Mouse (Mus musculus) kidney, postnatal 36 days (tissue): ENCODE data around the gene Ier5.

Experiments used
- DNase-seq, 2 experiments: peaks; one replicate each; pipeline ENCODE4 v3.0.0; 2021 to 2022; ENCODE audit warnings: mixed read lengths in 2 of 2

The Ier5 gene

DNA sequence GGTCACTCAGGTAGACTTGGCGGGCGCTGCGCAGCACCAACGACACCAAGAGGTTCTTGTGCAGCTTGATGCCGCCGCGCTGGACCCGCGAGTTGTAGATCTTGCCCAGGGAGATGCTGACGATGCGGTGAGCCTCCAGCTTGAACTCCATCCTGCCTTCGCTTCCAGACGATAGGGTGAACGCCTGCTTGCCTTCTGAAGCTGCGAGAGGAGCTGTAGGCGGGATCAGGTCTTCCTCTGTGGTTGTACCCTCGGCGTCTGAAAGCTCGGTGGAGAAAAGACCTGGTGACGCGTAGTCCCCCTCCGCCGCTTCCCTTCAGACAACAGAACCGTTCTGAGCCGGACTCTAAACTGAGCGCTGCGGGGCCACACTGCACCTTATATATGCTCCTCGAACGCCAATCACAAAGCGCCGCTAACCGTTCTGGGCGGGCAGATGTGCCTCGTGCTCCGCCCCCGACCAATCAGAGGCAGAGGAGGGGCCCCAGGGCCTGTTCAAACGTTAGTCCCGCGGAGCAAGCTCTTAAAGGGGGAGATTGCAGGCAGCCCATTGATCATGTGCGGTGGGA lies at the start of gene Ier5:
Gene Ier5 (minus strand): TSS at position 357 of the 569 bp plus-strand sequence.
- DNase-seq = peak; percentile 96

GRCm38 (mm10) chr1:155147228-155147627 lies 47.8 kb upstream of the Ier5 start:
- DNase-seq = no peak

DNA sequence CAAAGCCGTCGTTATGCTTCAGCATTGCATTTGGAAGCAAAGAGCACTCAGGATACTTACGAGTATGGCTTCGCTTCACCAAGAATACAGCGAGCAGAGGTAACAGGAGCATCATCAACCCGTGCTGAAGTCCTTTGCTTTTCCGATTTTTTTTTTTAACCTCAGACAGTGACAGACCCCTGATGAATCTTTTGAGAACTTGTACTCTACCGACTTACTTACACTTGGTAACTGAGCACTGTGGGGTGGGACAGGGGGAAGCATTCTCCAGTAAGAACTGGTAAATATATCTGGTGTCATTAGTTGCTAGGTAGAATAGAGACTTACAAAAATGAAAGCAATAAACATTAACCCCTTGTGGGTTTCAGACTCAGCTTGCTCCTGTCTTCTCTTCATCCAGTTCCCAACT lies 47.1 kb upstream of the Ier5 start, which contains the start of gene Mr1:
Gene Mr1 (minus strand): TSS at position 243 of the 409 bp plus-strand sequence.
- DNase-seq = peak; percentile 56 to 76

GRCm38 (mm10) chr1:155145620-155146019 lies 46.2 kb upstream of the Ier5 start:
- DNase-seq = peak; percentile 17 to 21

GRCm38 (mm10) chr1:155140076-155140475 lies 40.6 kb upstream of the Ier5 start:
- DNase-seq = peak; percentile 85 to 90

DNA sequence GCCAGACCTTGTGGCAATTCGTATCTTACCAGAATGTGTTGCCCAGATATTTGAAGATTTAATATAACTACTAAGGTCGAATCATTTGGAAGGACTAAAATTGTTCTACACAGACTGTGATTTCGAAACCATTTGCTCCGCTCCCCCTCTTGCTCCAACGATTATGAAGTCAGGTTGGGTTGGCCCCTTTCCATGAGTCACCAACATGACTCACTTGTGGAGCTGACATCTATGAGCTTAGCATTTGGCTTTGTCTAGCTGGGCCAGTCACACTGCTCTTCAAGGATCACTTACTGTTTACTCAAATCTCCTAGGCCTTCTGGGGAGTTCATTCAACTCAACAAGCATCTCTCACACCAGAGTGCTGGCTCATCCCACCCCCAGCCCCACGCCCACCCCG lies 39.4 kb upstream of the Ier5 start:
- no peak for DNase-seq

GRCm38 (mm10) chr1:155134866-155135265 lies 35.4 kb upstream of the Ier5 start:
- DNase-seq = no peak

DNA sequence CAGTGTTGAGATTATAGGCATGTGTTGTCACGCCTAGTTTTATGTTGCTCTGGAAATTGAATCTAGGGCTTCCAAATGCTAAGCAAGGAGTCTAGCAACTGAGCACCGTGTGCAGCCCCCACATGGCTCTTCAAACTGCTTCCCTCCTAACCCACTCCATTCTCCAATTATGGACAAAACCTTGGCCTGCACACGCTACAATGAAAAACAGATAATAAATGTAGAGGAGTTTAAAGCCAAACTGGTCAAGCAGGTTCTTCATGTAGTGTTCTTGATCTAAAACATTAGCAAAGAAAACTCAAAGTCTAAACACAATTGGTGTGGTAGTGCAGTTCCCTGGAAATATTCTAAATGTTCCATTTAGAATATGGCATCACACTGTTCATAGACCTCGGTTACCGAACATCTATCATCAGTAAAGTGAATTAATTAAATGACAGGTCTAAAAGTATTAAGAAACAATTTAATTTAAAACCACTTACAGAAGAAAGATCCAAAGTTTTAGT lies 28.0 kb upstream of the Ier5 start:
- no peak for DNase-seq

DNA sequence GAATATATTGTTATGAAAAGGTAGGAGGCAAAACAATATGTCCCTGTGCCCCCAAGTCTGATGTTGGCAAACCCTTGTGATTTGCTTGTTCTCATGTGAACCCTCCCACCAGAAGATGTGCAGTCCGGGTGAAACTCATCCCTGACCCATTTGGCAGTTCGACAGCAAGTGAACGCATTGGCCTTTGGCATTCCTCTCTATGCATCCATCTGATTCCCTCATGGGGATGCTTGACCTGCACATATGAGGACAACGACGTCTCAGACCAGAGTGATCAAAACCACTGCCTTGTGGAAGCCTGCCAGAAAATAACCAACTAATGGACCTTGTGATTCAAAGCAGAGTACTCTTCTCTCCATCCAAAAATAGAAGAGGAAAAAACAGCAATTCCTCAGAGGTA lies 27.3 kb upstream of the Ier5 start:
- DNase-seq = no peak

- DNase-seq = no peak
These were observed 25.0 kb upstream of the Ier5 start for GRCm38 (mm10) chr1:155124397-155124796.

DNA sequence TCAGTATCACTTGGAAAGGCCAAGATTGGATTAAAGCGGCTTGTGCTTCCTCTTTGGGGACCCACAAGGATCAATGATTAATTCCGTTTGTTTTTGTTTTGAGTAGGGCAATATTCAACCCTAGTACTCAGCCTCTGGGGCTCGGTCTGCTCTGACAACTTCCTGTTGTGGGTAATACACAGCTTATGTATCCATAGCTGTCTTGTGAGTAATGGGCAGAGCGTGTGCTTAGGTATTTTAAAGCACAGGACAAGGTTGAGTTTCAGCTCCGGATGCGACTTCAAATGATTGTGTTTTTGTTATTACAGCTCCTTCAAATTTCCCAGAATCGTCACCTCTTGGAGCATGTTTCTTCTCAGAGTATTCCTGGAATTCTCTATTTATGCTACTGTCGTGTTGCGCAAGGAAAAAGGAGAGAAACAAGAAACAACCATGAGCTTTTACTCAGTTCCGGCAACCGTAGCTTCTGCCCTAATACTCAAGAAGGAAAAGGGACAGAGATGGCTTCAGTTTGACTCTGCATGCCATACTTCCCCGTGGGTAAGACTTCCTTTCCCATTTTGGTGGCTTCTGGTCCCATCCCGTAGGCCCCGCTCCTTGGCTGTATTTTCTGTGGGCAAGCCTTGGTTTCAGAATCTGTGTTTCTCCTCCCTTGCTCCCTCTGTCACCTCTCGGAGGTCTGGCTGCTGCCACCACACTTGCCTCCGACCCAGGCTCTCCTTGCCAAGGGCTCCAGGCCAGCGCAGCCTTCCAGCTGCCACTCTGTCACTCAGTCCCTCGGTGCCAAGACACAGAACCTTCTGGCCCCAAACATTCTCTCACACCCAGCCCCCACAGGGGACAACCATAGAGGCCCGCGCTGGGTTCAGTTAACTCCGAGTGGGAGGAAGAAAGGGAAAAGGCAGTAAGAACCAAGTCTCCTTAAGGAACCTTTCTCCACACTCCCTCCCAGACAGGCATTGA lies 22.8 kb upstream of the Ier5 start:
- DNase-seq = peak; percentile 35 to 56

DNA sequence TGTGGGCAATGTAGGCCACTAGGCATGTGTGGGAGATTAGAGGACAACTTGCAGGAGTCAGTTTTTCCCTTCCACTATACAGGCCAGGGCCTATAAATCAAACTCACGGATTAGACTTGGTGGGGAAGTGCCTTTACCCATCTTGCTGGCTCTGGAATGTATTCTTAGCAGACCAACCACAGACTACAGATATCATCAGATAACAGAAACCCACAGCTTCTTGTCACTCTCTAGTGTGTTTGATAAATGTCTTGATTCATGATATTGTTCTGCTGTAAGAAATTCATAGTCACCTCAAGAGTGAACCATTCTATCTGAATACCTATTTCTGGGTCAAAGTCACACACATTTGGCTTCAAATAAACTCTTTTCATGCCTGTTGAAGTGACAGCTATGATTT lies 20.3 kb upstream of the Ier5 start:
- DNase-seq = no peak

DNA sequence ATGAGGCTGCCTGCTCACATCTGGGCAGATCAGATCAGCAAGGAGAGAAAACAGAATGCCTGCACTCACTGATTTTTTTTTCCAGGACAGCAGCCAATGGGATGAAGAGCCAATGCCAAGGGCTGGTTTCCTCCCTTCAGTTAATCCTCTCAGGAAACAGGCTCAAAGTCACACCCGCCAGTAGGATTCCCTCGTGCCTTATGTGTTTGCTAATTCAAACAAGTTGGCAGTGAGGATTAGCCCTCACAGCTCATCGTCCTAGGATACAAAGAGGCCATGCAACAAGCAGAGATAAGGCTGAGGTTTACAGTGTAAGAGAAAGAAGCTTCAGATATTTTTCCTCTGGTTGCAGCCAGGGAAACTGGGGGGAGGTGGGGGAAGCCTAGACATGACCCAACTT lies 14.5 kb upstream of the Ier5 start:
- no peak for DNase-seq

GRCm38 (mm10) chr1:155112875-155113274 lies 13.4 kb upstream of the Ier5 start:
- no peak for DNase-seq

- DNase-seq = no peak
These were observed 12.7 kb upstream of the Ier5 start for GRCm38 (mm10) chr1:155112118-155112517.

DNA sequence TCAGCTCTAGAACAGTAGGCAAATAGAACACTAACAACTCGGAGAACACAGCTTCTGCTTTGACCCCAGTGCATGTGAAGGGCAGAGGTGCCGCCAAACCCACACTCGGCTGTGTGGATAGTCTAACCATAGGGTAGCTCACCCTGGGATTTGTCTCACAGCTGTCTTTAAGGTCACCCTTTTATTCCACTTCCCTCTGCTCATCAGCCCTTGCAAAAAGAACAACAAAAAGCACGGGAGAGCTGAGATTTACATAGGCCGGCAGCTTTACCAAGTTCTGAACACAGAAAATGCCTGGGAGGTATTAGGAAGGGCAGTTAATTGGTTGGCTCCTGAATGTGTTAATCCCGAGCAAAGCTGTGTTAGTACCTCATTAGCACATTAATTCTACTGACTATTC lies 12.1 kb upstream of the Ier5 start:
- no peak for DNase-seq

- no peak for DNase-seq
These were observed 10.2 kb upstream of the Ier5 start for GRCm38 (mm10) chr1:155109387-155110350.

DNA sequence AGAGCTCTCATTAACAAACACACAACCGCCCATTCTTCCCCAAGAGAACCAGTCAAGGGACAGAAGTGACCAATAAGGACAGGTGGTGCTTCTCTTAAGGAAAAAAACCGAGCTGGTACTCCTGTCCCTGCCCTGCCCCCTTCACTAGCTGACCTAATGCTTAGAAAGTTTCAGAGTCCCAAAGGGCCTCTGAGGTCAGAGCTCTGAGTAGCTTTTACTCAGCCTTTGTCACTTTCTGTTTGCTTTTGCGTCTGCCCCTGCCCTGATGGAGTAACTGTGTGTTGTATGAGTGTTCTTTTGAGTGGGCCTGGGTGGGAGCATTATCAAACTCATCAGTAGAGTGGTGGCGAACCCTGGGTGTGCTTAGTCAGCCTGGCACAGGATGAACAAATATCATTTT lies 9.0 kb upstream of the Ier5 start:
- no peak for DNase-seq

DNA sequence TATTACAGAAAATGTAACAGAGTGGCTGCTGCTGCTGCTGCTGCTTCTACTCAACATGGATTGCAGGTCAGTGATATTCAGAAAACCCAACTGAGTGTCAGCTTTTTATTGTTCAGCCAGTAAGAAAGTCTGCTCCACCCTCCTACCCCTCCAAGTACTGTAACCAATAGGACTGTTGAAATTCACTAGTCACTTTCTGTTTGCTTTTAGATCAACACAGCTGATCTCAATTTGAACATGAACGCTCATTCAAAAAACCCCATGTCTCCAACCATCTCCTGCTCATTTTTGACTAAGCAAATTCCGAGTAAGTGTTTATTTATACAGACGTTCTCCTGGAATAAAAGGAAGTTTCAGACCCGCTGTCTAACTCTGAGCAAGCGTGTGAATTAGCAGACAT lies 8.4 kb upstream of the Ier5 start:
- no peak for DNase-seq

- no peak for DNase-seq
These were observed 6.9 kb upstream of the Ier5 start for GRCm38 (mm10) chr1:155106310-155106709.

DNA sequence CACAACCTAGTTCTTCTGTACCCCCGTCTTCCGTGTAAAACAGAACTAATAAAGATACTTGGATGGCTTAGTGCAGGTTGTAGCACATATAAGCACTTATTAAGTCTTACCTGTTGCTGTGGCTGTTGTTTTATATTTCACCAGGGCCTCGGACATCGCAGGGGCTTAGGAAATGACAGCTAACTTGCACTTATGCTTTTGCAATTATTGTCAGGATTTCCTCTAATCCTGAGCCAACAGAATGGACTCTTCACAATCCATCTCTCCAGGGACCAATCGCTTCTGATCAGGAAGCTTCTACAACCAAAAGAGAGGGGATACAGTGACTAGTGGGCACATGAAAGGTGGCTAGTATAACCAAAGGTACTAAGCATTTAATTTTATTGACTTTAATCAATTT lies 4.6 kb upstream of the Ier5 start:
- no peak for DNase-seq

- DNase-seq = no peak
These were observed 3.2 kb upstream of the Ier5 start for GRCm38 (mm10) chr1:155102631-155103030.
